Mouse (Mus musculus): ENCODE measurements at regions not wholly inside any gene's neighbourhood (a gene's known extent, or its start where the extent isn't known, plus 50 kb on each side); places are given as distances from the start of the nearest gene placed in this dataset.
A peak's percentile ranks its signal among the peaks of the same experiment; 100 is the strongest.

DNA sequence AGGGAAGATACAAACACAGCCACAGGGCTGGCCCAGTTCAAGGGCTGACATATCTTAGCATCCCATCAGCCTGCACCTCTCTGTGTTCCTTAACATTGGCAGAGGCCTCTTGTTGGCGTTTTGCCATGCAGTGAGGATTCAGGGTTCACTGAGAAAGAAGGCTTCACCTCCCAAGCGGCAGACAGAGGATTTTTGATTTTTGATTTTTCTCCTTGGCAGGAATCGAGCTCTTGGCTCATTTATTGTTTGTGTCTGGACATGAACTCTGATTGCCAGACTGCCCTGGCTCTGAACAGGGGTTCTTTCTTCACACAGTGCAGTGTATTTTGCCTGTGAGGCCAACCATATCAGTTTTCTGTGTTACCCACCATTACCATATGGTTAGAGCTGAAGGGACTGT lies 259.9 kb upstream of the Dcn start:
- Histone ChIP-seq H3K4me2 (no peak overlapping the region), H3K27ac (ENCODE audit: low read depth, low read length) (no peak overlapping the region), H3K27me3 (ENCODE audit: control insufficient read depth, insufficient read depth, low read length) (no peaks in the 10 kb centered on the region), H3K36me3 (ENCODE audit: control insufficient read depth, insufficient read depth, low read length) (no peaks in the 10 kb centered on the region), H3K9me3 (ENCODE audit: control insufficient read depth, low read length) (no peaks in the 10 kb centered on the region), H3K9ac (ENCODE audit: low read length) (no peak overlapping the region), H3K4me1 (ENCODE audit: control insufficient read depth, insufficient read depth, low read length) (no peaks in the 10 kb centered on the region), H3K4me3 (ENCODE audit: low read depth, low read length) (no peak overlapping the region)
- DNase-seq (ENCODE audit: low spot score, missing footprints) (no peak), ATAC-seq (ENCODE audit: low FRiP score) (no peak)
- WGBS: 89% methylated on average over 3 of the region's 3 CpGs

DNA sequence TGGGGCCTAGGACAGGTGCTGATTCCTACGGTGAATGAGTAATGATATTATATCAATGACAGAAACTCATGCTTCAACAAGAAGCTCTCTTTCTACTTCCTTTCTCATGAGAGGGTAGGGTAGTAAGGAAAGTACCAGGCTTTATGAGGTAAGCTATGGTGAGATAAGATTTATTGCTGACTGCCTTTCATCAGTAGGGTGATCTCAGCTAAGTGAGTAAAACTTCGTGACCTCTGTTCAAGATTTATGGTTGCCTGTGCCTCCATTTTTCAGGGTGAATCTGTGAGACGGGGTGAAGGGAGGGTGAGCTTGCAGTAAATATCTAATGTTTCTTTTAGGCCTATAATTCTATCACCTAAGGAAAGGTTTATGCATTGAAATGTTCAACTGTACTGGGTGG lies 259.0 kb upstream of the Dcn start:
- Histone ChIP-seq H3K4me3 (ENCODE audit: low read depth, low read length) (no peak overlapping the region), H3K4me2 (no peak overlapping the region), H3K9me3 (ENCODE audit: control insufficient read depth, low read length) (no peaks in the 10 kb centered on the region), H3K36me3 (ENCODE audit: control insufficient read depth, insufficient read depth, low read length) (no peaks in the 10 kb centered on the region), H3K27ac (ENCODE audit: low read depth, low read length) (no peak overlapping the region), H3K9ac (ENCODE audit: low read length) (no peak overlapping the region), H3K27me3 (ENCODE audit: control insufficient read depth, insufficient read depth, low read length) (no peaks in the 10 kb centered on the region), H3K4me1 (ENCODE audit: control insufficient read depth, insufficient read depth, low read length) (no peaks in the 10 kb centered on the region)
- ATAC-seq (ENCODE audit: low FRiP score): no peak
- 92% methylated on average over 3 of the region's 3 CpGs for whole genome bisulfite sequencing
- no peak for DNase-seq (ENCODE audit: low spot score, missing footprints)

DNA sequence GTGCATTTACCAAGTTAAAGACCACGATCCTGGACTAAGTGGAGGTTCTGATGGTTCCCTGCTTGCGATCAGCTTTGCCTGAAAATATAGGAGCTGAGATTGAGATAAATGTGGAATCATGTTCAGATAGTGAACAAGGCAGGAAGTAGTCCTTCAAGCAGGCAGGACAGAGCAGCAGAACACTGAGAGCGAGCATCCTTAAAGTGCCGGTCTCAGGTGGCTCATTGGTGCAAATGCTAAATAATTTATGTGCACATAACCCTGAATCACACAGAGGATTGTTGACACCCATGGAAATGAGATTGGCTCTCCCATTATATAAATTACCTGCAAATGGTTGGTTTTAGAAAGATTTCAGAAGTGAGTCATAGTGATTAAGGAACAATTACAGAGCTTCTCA lies 243.8 kb upstream of the Dcn start:
- H3K27me3 ChIP-seq (ENCODE audit: control insufficient read depth, insufficient read depth, low read length): no peaks in the 10 kb centered on the region
- H3K9ac ChIP-seq (ENCODE audit: low read length): no peak overlapping the region
- no peaks in the 10 kb centered on the region for H3K36me3 ChIP-seq (ENCODE audit: control insufficient read depth, insufficient read depth, low read length)
- no peaks in the 10 kb centered on the region for H3K4me1 ChIP-seq (ENCODE audit: control insufficient read depth, insufficient read depth, low read length)
- DNase-seq (ENCODE audit: low spot score, missing footprints) (no peak), ATAC-seq (ENCODE audit: low FRiP score) (no peak)
- no peaks in the 10 kb centered on the region for H3K9me3 ChIP-seq (ENCODE audit: control insufficient read depth, low read length)
- H3K27ac ChIP-seq (ENCODE audit: low read depth, low read length): no peak overlapping the region
- 88% methylated on average over 4 of the region's 4 CpGs for WGBS
- H3K4me2 ChIP-seq: no peak overlapping the region
- H3K4me3 ChIP-seq (ENCODE audit: low read depth, low read length): no peak overlapping the region

DNA sequence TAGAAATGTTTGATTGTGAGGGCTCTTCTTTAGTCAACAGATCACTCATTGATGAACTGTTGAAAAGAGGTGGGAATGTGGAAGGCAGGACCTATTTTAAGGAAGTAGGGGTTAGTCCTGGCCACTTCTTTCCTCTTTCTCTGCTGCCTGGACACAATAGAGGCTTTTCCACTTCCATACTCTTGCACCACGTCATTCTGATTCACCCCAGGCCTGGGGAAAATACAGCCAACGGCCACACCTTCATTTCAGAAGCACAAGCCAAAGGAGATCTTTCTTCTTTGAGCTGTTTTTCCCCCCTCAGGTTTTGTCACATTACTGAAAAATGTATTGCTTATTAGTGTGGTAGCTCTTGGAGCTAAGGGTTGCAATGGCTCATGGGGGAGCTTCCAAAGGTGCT lies 237.9 kb upstream of the Dcn start:
- no peaks in the 10 kb centered on the region for H3K4me1 ChIP-seq (ENCODE audit: control insufficient read depth, insufficient read depth, low read length)
- DNase-seq (ENCODE audit: low spot score, missing footprints) (no peak), ATAC-seq (ENCODE audit: low FRiP score) (no peak)
- H3K9me3 ChIP-seq (ENCODE audit: control insufficient read depth, low read length): no peaks in the 10 kb centered on the region
- H3K36me3 ChIP-seq (ENCODE audit: control insufficient read depth, insufficient read depth, low read length): no peaks in the 10 kb centered on the region
- H3K27me3 ChIP-seq (ENCODE audit: control insufficient read depth, insufficient read depth, low read length): no peaks in the 10 kb centered on the region
- H3K9ac ChIP-seq (ENCODE audit: low read length): no peak overlapping the region
- WGBS: 67% methylated on average over 2 of the region's 2 CpGs
- H3K27ac ChIP-seq (ENCODE audit: low read depth, low read length): no peak overlapping the region
- H3K4me2 ChIP-seq: no peak overlapping the region
- no peak overlapping the region for H3K4me3 ChIP-seq (ENCODE audit: low read depth, low read length)

DNA sequence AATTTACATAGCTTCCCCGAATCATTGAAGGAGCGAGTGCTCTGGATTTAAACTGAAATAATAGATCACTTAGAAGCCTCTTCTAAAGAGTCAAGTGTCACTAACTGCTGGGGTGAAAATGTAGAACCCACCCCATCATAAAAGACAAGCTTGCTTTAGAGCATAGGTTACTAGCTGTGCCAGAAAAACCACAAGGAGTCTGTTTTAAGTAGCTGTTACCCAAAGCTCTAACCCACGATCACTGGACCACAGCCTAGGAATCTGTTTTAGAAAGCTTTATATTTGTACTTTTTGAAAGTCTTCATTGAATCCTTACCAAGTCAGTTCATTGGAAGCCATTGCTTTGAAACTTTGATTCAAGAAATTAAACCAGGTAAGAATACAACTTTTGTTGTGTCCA lies 233.7 kb upstream of the Dcn start:
- no peaks in the 10 kb centered on the region for H3K36me3 ChIP-seq (ENCODE audit: control insufficient read depth, insufficient read depth, low read length)
- no peak overlapping the region for H3K27ac ChIP-seq (ENCODE audit: low read depth, low read length)
- ATAC-seq (ENCODE audit: low FRiP score) (no peak), DNase-seq (ENCODE audit: low spot score, missing footprints) (no peak)
- no peak overlapping the region for H3K9ac ChIP-seq (ENCODE audit: low read length)
- 78% methylated on average over 3 of the region's 3 CpGs for WGBS
- H3K4me1 ChIP-seq (ENCODE audit: control insufficient read depth, insufficient read depth, low read length): peaks cover 10% of the 10 kb centered on the region
- H3K9me3 ChIP-seq (ENCODE audit: control insufficient read depth, low read length): no peaks in the 10 kb centered on the region
- no peak overlapping the region for H3K4me2 ChIP-seq
- no peaks in the 10 kb centered on the region for H3K27me3 ChIP-seq (ENCODE audit: control insufficient read depth, insufficient read depth, low read length)
- no peak overlapping the region for H3K4me3 ChIP-seq (ENCODE audit: low read depth, low read length)

DNA sequence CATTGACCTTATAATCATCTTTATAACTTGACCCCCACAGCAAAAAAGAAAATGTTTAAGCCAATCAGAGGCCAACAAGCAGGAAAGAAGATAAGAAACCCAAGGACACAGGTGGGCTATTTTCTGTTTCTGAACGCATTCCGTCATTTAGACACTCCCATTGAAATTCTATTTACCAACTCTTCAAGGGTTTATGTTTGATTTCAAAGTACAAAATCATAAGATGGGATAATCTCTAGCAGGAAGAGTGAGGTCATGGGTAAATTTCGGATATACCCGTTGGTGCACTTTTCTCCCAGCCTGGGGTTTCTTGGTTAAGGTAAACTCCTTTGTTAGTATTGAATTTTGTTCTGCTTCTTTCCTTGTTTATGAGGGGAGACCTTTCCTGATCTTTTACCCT lies 230.9 kb upstream of the Dcn start:
- no peak for DNase-seq (ENCODE audit: low spot score, missing footprints)
- no peak for ATAC-seq (ENCODE audit: low FRiP score)
- Histone ChIP-seq H3K27me3 (ENCODE audit: control insufficient read depth, insufficient read depth, low read length) (no peaks in the 10 kb centered on the region), H3K4me1 (ENCODE audit: control insufficient read depth, insufficient read depth, low read length) (peaks cover 15% of the 10 kb centered on the region), H3K9me3 (ENCODE audit: control insufficient read depth, low read length) (no peaks in the 10 kb centered on the region), H3K27ac (ENCODE audit: low read depth, low read length) (no peak overlapping the region), H3K9ac (ENCODE audit: low read length) (no peak overlapping the region), H3K36me3 (ENCODE audit: control insufficient read depth, insufficient read depth, low read length) (no peaks in the 10 kb centered on the region), H3K4me3 (ENCODE audit: low read depth, low read length) (no peak overlapping the region), H3K4me2 (no peak overlapping the region)
- 88% methylated on average over 4 of the region's 4 CpGs for WGBS

DNA sequence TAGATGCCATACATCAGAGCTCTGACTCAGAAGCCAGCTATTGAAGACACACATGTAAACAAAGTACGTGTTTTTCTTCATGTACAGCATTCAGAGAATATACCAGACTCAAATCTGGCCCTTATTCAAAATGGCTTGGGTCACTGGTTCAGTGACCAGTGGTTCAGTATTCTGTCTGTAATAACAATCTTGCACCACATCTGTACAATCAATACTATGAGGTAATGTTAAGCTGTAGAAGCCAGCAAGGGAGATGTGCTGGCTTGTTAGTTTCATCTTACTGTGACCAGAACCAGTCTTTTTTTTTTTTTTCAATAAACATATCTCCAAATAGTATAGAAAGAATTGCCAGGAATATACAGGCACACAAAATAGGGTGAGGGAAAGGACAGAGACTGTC lies 229.6 kb upstream of the Dcn start:
- DNase-seq (ENCODE audit: low spot score, missing footprints): no peak
- H3K27ac ChIP-seq (ENCODE audit: low read depth, low read length): peak overlapping the region; percentile 20; the same call in 1 of the 2 replicates
- H3K36me3 ChIP-seq (ENCODE audit: control insufficient read depth, insufficient read depth, low read length): no peaks in the 10 kb centered on the region
- H3K9me3 ChIP-seq (ENCODE audit: control insufficient read depth, low read length): no peaks in the 10 kb centered on the region
- WGBS: 71% methylated on average over 1 of the region's 1 CpGs
- no peak overlapping the region for H3K4me3 ChIP-seq (ENCODE audit: low read depth, low read length)
- H3K4me2 ChIP-seq: no peak overlapping the region
- peaks cover 15% of the 10 kb centered on the region for H3K4me1 ChIP-seq (ENCODE audit: control insufficient read depth, insufficient read depth, low read length)
- ATAC-seq (ENCODE audit: low FRiP score): peak; percentile 1; the same call in 1 of the 2 replicates
- no peak overlapping the region for H3K9ac ChIP-seq (ENCODE audit: low read length)
- no peaks in the 10 kb centered on the region for H3K27me3 ChIP-seq (ENCODE audit: control insufficient read depth, insufficient read depth, low read length)

DNA sequence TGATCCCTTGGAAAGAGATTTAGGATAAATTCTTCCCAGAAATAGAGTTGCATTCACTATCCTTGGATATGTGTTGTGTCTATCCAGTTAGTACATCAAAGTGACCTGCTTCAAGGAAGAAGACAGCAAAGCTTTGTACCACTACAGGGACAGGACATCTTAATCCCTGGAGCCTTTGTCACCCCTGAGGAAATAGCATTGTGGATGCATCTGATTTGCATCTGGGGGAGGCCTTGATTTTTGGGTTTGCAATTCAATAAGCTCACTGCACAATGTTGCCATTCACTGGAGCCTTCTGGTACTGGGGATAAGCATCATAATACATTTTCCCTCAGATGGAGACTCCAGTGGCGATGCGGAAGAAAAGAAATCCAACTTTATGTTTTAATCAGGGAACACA lies 229.2 kb upstream of the Dcn start:
- no peak overlapping the region for H3K4me3 ChIP-seq (ENCODE audit: low read depth, low read length)
- peak overlapping the region; percentile 20; the same call in 1 of the 2 replicates for H3K27ac ChIP-seq (ENCODE audit: low read depth, low read length)
- DNase-seq (ENCODE audit: low spot score, missing footprints): peak; percentile 89
- no peaks in the 10 kb centered on the region for H3K27me3 ChIP-seq (ENCODE audit: control insufficient read depth, insufficient read depth, low read length)
- H3K4me2 ChIP-seq: no peak overlapping the region
- no peak overlapping the region for H3K9ac ChIP-seq (ENCODE audit: low read length)
- H3K9me3 ChIP-seq (ENCODE audit: control insufficient read depth, low read length): no peaks in the 10 kb centered on the region
- H3K4me1 ChIP-seq (ENCODE audit: control insufficient read depth, insufficient read depth, low read length): peaks cover 15% of the 10 kb centered on the region
- H3K36me3 ChIP-seq (ENCODE audit: control insufficient read depth, insufficient read depth, low read length): no peaks in the 10 kb centered on the region
- ATAC-seq (ENCODE audit: low FRiP score): peak; percentile 89
- WGBS: 8% methylated on average over 2 of the region's 2 CpGs

DNA sequence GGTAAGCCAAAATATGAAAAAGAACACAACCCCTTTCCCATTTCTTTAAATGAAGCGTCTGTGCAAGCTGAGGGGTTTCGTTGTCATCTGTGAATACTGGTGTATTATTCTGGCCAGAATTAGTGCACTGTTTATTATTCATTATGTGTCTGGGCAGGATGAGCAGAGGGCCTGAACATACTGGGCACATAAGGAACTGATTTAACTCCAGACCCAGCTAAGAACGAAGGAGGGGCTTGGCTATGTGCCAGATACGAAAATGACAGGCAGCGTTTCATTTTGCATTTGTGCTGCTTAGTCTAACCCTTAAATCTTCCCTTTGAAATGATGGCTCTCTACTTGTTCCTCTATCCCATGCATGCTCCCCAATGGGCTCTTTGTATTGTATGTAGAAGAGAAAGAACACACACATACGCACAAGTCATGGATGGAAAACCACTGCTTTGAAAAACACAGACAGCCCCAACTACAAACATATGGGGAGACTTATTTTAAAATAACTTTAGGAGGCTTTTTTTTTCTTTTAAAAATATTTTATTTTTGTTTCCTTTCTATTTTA lies 213.4 kb upstream of the Dcn start:
- no peak overlapping the region for H3K4me3 ChIP-seq (ENCODE audit: low read depth, low read length)
- 64% methylated on average over 6 of the region's 6 CpGs for WGBS
- no peaks in the 10 kb centered on the region for H3K27me3 ChIP-seq (ENCODE audit: control insufficient read depth, insufficient read depth, low read length)
- peak; percentile 59; the same call in 1 of the 2 replicates for ATAC-seq (ENCODE audit: low FRiP score)
- H3K9ac ChIP-seq (ENCODE audit: low read length): no peak overlapping the region
- no peak overlapping the region for H3K27ac ChIP-seq (ENCODE audit: low read depth, low read length)
- H3K36me3 ChIP-seq (ENCODE audit: control insufficient read depth, insufficient read depth, low read length): no peaks in the 10 kb centered on the region
- H3K4me2 ChIP-seq: no peak overlapping the region
- no peak for DNase-seq (ENCODE audit: low spot score, missing footprints)
- H3K4me1 ChIP-seq (ENCODE audit: control insufficient read depth, insufficient read depth, low read length): no peaks in the 10 kb centered on the region
- H3K9me3 ChIP-seq (ENCODE audit: control insufficient read depth, low read length): no peaks in the 10 kb centered on the region

DNA sequence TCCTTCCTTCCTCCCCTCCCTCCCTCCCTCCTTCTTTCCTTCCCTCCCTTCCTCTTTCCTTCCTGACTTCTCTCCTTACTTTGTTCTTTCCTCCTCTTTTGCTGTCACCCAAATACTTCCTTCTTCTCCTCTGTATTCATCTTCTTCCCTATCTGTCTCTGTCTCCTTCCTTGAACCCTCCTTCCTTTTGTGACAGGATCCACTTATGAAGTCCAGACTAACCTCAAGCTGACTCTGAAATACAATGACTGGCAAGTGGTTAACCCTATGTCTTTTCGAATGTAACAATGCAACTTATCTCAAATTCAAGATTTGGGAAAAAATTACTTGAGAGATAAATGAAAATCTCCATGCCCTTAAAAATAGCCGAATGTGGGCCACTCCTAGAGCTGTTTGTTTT lies 197.0 kb upstream of the Dcn start:
- no peak overlapping the region for H3K4me2 ChIP-seq
- no peak overlapping the region for H3K9ac ChIP-seq (ENCODE audit: low read length)
- no peaks in the 10 kb centered on the region for H3K36me3 ChIP-seq (ENCODE audit: control insufficient read depth, insufficient read depth, low read length)
- DNase-seq (ENCODE audit: low spot score, missing footprints): no peak
- 90% methylated on average over 2 of the region's 2 CpGs for whole genome bisulfite sequencing
- no peaks in the 10 kb centered on the region for H3K27me3 ChIP-seq (ENCODE audit: control insufficient read depth, insufficient read depth, low read length)
- no peak overlapping the region for H3K27ac ChIP-seq (ENCODE audit: low read depth, low read length)
- no peak for ATAC-seq (ENCODE audit: low FRiP score)
- H3K4me3 ChIP-seq (ENCODE audit: low read depth, low read length): no peak overlapping the region
- no peaks in the 10 kb centered on the region for H3K9me3 ChIP-seq (ENCODE audit: control insufficient read depth, low read length)
- no peaks in the 10 kb centered on the region for H3K4me1 ChIP-seq (ENCODE audit: control insufficient read depth, insufficient read depth, low read length)
